Mouse (Mus musculus): ENCODE data around the gene Mgat5. TPM values are rescaled to one million over a fixed set of nuclear protein-coding genes. Genes with fewer than 3 reads are reported as not detected.

Gene Mgat5
- total RNA-seq (2014; fragmentation: Nextera tagmentation) = not detected in 2 replicates
- total RNA-seq (2017) = 0.06 and 0.16 TPM in 2 replicates
- not detected in 2 replicates for polyA plus RNA-seq (2012)

DNA sequence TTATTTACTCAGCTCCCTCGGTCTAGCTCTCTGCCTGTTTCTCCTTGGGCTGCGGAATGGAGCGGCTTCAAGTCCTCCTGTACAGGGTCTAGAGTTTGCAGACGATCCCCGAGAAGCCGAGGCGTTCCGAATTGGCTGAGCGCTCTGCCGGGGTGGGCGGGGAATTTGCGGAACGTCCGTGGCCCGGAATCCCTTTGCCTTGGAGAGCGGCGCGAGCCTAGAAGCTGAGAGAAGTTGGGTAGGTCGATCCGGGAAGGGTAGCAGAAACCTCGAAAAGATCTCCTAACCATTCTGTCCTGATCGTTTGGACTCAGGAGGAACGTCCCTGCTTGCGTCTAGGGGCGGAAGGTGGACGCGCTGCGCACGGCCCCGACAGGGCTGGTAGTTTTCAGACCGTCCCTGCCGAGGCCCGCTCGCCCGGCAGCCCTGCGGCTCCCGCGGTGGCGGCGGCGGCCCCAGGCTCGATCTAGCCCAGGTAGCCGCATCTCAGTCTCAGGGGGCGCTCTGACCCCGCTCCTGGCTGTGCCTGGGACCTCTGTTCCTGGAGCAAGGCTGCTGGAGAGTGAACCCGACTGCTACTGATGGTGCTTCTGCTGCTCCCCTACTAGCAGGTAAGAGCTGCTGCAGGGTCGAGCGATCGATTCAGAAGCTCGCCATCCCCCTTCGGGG is at the start of gene Mgat5:
Gene Mgat5 (plus strand): TSS at position 199 of the 669 bp plus-strand sequence.
- TF ChIP-seq GATA2 (IDR thresholded peaks at IDR 0.05; ENCODE audit: borderline replicate concordance, low read depth, low read length) (no peak), TAL1 (conservative IDR thresholded peaks at IDR 0.05; ENCODE audit: low read depth, low read length) (no peak), POLR2AphosphoS5 (IDR thresholded peaks at IDR 0.05; ENCODE audit: insufficient replicate concordance, low read depth, low read length) (no peak), GATA1 (IDR thresholded peaks at IDR 0.05; ENCODE audit: borderline replicate concordance, low read length) (no peak), CTCF (IDR thresholded peaks at IDR 0.05; ENCODE audit: low read depth, low read length) (no peak)
- ATAC-seq (ENCODE audit: extremely low read depth, insufficient number of reproducible peaks, low FRiP score, poor library complexity, severe bottlenecking) (no peak), DNase-seq (ENCODE audit: low spot score) (no peak)
- Histone ChIP-seq H3K9me3 (replicated peaks) (peaks cover 71% of the 10 kb centered on the region), H3K4me3 (ENCODE audit: low read depth, low read length) (peak within 1 kb of the TSS; percentile 7; the same call in 1 of the 2 replicates), H3K4me1 (ENCODE audit: insufficient read depth, low read depth, low read length) (no peaks in the 10 kb centered on the region), H3K27me3 (ENCODE audit: insufficient read depth, low read length) (no peaks in the 10 kb centered on the region), H3K36me3 (replicated peaks) (no peaks in the 10 kb centered on the region)

DNA sequence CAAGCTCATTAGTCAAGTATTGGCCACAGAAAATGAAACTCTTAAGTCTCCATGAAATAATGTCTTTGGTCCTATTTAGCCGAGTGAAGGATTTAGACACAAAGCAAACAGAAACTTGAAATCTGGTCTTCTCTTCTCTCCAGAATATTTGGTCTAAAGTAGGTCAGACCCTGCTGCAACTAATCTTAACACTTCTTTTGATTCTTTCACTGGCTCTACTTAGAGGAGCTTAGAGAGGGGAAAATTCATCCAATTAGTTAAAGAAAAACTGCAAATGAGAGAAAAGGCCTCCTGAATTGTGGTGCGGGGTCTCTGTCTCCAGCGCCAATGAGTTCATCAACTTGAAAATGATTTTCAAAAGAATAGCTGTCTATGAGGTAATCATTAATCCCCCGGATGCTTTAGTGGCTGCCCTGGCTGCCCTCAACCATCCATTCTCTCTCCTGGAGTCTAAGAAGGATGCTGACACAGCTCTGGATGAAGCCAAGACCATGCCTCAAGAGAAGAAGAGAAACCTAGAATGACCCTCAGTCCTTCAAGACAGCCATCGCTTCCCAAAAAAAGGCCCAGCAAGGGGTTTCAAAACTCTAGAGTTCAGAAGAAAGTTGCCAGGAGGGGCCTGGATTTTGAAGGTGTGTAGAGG is 44.6 kb upstream of the Mgat5 start:
- no peak overlapping the region for H3K4me3 ChIP-seq (ENCODE audit: low read depth, low read length)
- no peaks in the 10 kb centered on the region for H3K4me1 ChIP-seq (ENCODE audit: insufficient read depth, low read depth, low read length)
- ATAC-seq (ENCODE audit: extremely low read depth, insufficient number of reproducible peaks, low FRiP score, poor library complexity, severe bottlenecking) (no peak), DNase-seq (ENCODE audit: low spot score) (no peak)
- no peak for TF ChIP-seq GATA1 (IDR thresholded peaks at IDR 0.05; ENCODE audit: borderline replicate concordance, low read length)
- TF ChIP-seq TAL1 (conservative IDR thresholded peaks at IDR 0.05; ENCODE audit: low read depth, low read length) = no peak
- TF ChIP-seq CTCF (IDR thresholded peaks at IDR 0.05; ENCODE audit: low read depth, low read length) = no peak
- no peak for TF ChIP-seq GATA2 (IDR thresholded peaks at IDR 0.05; ENCODE audit: borderline replicate concordance, low read depth, low read length)
- no peak for TF ChIP-seq POLR2AphosphoS5 (IDR thresholded peaks at IDR 0.05; ENCODE audit: insufficient replicate concordance, low read depth, low read length)
- H3K36me3 ChIP-seq (replicated peaks) = no peaks in the 10 kb centered on the region
- H3K27me3 ChIP-seq (ENCODE audit: insufficient read depth, low read length) = no peaks in the 10 kb centered on the region
- H3K9me3 ChIP-seq (replicated peaks) = peaks cover 44% of the 10 kb centered on the region

DNA sequence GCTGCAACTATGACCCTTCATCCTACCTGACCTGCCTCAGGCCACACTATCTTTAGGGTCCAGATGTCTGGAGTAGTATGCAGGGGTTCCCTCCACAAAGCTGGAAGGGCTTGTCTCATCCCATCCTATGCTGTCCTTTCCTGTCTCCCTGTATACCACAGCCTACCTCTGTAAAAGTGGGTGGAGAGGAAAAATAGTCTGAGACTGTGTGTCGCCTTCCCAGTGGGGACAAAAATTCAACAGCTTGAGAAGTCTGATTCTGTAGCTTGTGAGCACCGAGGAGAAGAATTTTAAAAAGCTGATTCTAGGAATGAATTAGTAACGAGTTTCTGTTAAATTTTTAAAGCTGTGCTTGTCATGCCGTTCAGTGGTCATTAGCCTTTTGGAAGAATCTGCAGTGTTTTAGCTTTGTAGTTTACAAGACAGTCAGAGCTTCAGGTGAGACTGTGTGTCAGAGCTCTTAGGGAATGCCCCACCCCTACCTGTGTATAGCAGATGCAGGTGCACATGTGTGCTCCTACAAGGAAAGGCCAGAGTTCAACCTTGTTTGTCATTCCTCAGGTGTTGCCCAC is 40.1 kb upstream of the Mgat5 start:
- peaks cover 56% of the 10 kb centered on the region for H3K9me3 ChIP-seq (replicated peaks)
- no peaks in the 10 kb centered on the region for H3K27me3 ChIP-seq (ENCODE audit: insufficient read depth, low read length)
- no peaks in the 10 kb centered on the region for H3K36me3 ChIP-seq (replicated peaks)
- DNase-seq (ENCODE audit: low spot score) (no peak), ATAC-seq (ENCODE audit: extremely low read depth, insufficient number of reproducible peaks, low FRiP score, poor library complexity, severe bottlenecking) (no peak)
- no peak for TF ChIP-seq GATA2 (IDR thresholded peaks at IDR 0.05; ENCODE audit: borderline replicate concordance, low read depth, low read length)
- TF ChIP-seq GATA1 (IDR thresholded peaks at IDR 0.05; ENCODE audit: borderline replicate concordance, low read length) = no peak
- TF ChIP-seq TAL1 (conservative IDR thresholded peaks at IDR 0.05; ENCODE audit: low read depth, low read length) = no peak
- no peak for TF ChIP-seq POLR2AphosphoS5 (IDR thresholded peaks at IDR 0.05; ENCODE audit: insufficient replicate concordance, low read depth, low read length)
- TF ChIP-seq CTCF (IDR thresholded peaks at IDR 0.05; ENCODE audit: low read depth, low read length) = no peak
- no peak overlapping the region for H3K4me3 ChIP-seq (ENCODE audit: low read depth, low read length)
- no peaks in the 10 kb centered on the region for H3K4me1 ChIP-seq (ENCODE audit: insufficient read depth, low read depth, low read length)

DNA sequence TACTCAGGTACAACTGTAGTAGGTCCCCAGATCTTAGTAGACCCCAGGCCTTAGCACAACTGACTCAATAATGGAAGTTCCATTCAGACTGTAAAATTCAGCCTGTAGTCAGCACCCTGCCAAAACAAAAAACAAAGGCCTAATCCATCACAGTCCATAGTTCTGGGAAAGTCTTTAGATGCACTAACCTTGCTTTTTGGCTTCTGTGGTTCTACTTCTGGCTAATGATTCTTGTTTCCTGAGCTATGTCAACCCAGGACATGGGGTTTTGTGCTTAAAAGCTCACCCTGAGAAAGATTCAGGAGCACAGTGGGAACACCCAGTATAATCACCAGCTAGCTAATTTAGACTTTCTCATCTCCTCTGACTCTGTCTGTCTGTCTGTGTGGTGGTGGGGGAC is 38.3 kb upstream of the Mgat5 start:
- peaks cover 64% of the 10 kb centered on the region for H3K9me3 ChIP-seq (replicated peaks)
- no peaks in the 10 kb centered on the region for H3K36me3 ChIP-seq (replicated peaks)
- ATAC-seq (ENCODE audit: extremely low read depth, insufficient number of reproducible peaks, low FRiP score, poor library complexity, severe bottlenecking) = no peak
- TF ChIP-seq GATA2 (IDR thresholded peaks at IDR 0.05; ENCODE audit: borderline replicate concordance, low read depth, low read length) = no peak
- TF ChIP-seq POLR2AphosphoS5 (IDR thresholded peaks at IDR 0.05; ENCODE audit: insufficient replicate concordance, low read depth, low read length) = no peak
- no peak for TF ChIP-seq TAL1 (conservative IDR thresholded peaks at IDR 0.05; ENCODE audit: low read depth, low read length)
- TF ChIP-seq GATA1 (IDR thresholded peaks at IDR 0.05; ENCODE audit: borderline replicate concordance, low read length) = no peak
- no peak for TF ChIP-seq CTCF (IDR thresholded peaks at IDR 0.05; ENCODE audit: low read depth, low read length)
- H3K4me3 ChIP-seq (ENCODE audit: low read depth, low read length) = no peak overlapping the region
- DNase-seq (ENCODE audit: low spot score) = no peak
- no peaks in the 10 kb centered on the region for H3K27me3 ChIP-seq (ENCODE audit: insufficient read depth, low read length)
- no peaks in the 10 kb centered on the region for H3K4me1 ChIP-seq (ENCODE audit: insufficient read depth, low read depth, low read length)

DNA sequence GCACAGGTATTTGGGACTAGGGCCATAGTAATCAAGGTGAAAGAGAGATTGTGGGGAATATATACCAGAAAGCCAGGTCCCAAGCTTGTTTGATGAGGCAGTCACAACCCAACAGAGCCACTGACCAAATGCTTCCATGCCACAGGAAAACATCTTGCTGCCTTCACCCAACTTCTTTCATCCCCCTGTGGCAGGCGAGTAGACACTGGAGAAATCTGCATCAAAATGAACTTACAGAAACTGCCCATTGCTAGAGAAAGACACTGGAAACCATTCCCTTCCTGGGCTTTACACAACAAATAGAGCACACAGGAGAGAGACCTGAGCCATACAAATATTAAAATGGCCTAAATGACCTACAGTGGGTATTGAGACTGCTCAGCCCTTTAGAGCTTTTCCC is 37.2 kb upstream of the Mgat5 start:
- Histone ChIP-seq H3K9me3 (replicated peaks) (peaks cover 67% of the 10 kb centered on the region), H3K4me3 (ENCODE audit: low read depth, low read length) (no peak overlapping the region), H3K36me3 (replicated peaks) (no peaks in the 10 kb centered on the region), H3K4me1 (ENCODE audit: insufficient read depth, low read depth, low read length) (no peaks in the 10 kb centered on the region), H3K27me3 (ENCODE audit: insufficient read depth, low read length) (no peaks in the 10 kb centered on the region)
- ATAC-seq (ENCODE audit: extremely low read depth, insufficient number of reproducible peaks, low FRiP score, poor library complexity, severe bottlenecking) = no peak
- no peak for TF ChIP-seq GATA2 (IDR thresholded peaks at IDR 0.05; ENCODE audit: borderline replicate concordance, low read depth, low read length)
- no peak for DNase-seq (ENCODE audit: low spot score)

DNA sequence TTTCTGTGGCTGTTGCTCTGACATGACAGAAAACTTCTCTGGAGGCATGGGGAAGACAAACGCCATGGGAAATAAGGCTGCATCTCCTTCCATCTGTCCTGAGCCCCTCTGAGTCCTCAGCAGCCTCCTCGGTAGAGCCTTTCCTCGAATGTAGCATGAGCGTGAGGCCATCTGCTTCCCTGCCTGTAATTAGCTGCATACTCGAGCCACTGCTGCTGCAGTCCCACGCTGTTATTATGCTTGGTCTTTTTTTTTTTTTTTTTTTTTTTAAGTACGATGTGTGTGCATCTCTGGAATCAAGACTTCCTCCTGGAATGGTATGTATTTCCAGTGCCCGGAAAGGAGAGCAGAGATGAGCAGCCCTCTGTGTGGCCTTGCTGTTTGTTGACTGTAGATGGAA is 36.6 kb upstream of the Mgat5 start:
- H3K4me1 ChIP-seq (ENCODE audit: insufficient read depth, low read depth, low read length) = no peaks in the 10 kb centered on the region
- no peak for ATAC-seq (ENCODE audit: extremely low read depth, insufficient number of reproducible peaks, low FRiP score, poor library complexity, severe bottlenecking)
- no peaks in the 10 kb centered on the region for H3K36me3 ChIP-seq (replicated peaks)
- H3K9me3 ChIP-seq (replicated peaks) = peaks cover 68% of the 10 kb centered on the region
- DNase-seq (ENCODE audit: low spot score) = no peak
- no peaks in the 10 kb centered on the region for H3K27me3 ChIP-seq (ENCODE audit: insufficient read depth, low read length)
- TF ChIP-seq CTCF (IDR thresholded peaks at IDR 0.05; ENCODE audit: low read depth, low read length) = no peak
- TF ChIP-seq GATA2 (IDR thresholded peaks at IDR 0.05; ENCODE audit: borderline replicate concordance, low read depth, low read length) = no peak
- TF ChIP-seq GATA1 (IDR thresholded peaks at IDR 0.05; ENCODE audit: borderline replicate concordance, low read length) = no peak
- no peak for TF ChIP-seq TAL1 (conservative IDR thresholded peaks at IDR 0.05; ENCODE audit: low read depth, low read length)
- TF ChIP-seq POLR2AphosphoS5 (IDR thresholded peaks at IDR 0.05; ENCODE audit: insufficient replicate concordance, low read depth, low read length) = no peak
- no peak overlapping the region for H3K4me3 ChIP-seq (ENCODE audit: low read depth, low read length)

All from G1E (cell line).